Mouse (Mus musculus) limb, embryonic 13.5 days (tissue): Measurements from ENCODE around the gene Vwa3b. TPM values are rescaled to one million over a fixed set of nuclear protein-coding genes. Genes with fewer than 3 reads are reported as not detected.

Experiments used
- ATAC-seq: fragments of 200-750 bp; cut with Nextera tagmentation; 2 replicates; pipeline ENCODE4 v1.8.0; 2017; ENCODE audit warnings: low read depth, moderate number of reproducible peaks, moderate TSS enrichment; ENCODE audit not compliant: low FRiP score
- H3K27ac ChIP-seq: fragments of 300-500 bp; sonication (generic); 2 replicates; pipeline ENCODE4 v1.5.1; 2015; ENCODE audit warnings: inconsistent platforms, mild to moderate bottlenecking, moderate library complexity
- H3K27me3 ChIP-seq: fragments of 300-500 bp; sonication (generic); 2 replicates; pipeline ENCODE4 v1.6.1; 2015; ENCODE audit warnings: mild to moderate bottlenecking, inconsistent platforms
- H3K36me3 ChIP-seq: fragments of 300-500 bp; sonication (generic); 2 replicates; pipeline ENCODE4 v1.6.1; 2015; ENCODE audit warnings: inconsistent platforms, mild to moderate bottlenecking, moderate library complexity
- H3K4me1 ChIP-seq: fragments of 300-500 bp; sonication (generic); 2 replicates; pipeline ENCODE4 v1.6.1; 2015; ENCODE audit warnings: inconsistent platforms
- H3K4me2 ChIP-seq: fragments of 300-500 bp; sonication (generic); replicated peaks from 2 replicates; pipeline ENCODE4 v1.6.1; 2015; ENCODE audit warnings: inconsistent platforms, mild to moderate bottlenecking, moderate library complexity
- H3K4me3 ChIP-seq: fragments of 300-500 bp; sonication (generic); 2 replicates; pipeline ENCODE4 v1.5.1; 2015; ENCODE audit warnings: moderate library complexity, mild to moderate bottlenecking, inconsistent platforms
- H3K9ac ChIP-seq: fragments of 300-500 bp; sonication (generic); 2 replicates; pipeline ENCODE4 v1.6.1; 2015; ENCODE audit warnings: mild to moderate bottlenecking, inconsistent platforms
- H3K9me3 ChIP-seq: fragments of 300-500 bp; sonication (generic); 2 replicates; pipeline ENCODE4 v1.6.1; 2016; ENCODE audit warnings: inconsistent platforms
- WGBS: fragments of 180-500 bp; shearing (Covaris S2); methylation state at CpG from one replicate; pipeline ENCODE4 v1.1.7; 2015; 5-methylcytosine and 5-hydroxymethylcytosine counted together
- polyA plus RNA-seq: library from polyadenylated mRNA; unstranded; fragments of >200 nt; fragmentation: Nextera tagmentation; extraction: Ambion mirVana; gene quantifications from 2 replicates; pipeline ENCODE4 v1.2.1, GENCODE M21; 2015

The Vwa3b gene
- polyA plus RNA-seq, 1 experiment from 2014 or later = 1.9 TPM

- Histone ChIP-seq H3K4me3 (no peak overlapping the region), H3K9me3 (peaks cover 6% of the 10 kb centered on the region; the same call in 1 of the 2 replicates), H3K4me2 (no peak overlapping the region), H3K27me3 (no peaks in the 10 kb centered on the region), H3K36me3 (no peaks in the 10 kb centered on the region), H3K9ac (no peak overlapping the region), H3K4me1 (peaks cover 5% of the 10 kb centered on the region), H3K27ac (no peak overlapping the region)
- ATAC-seq = no peak
- WGBS = 88% methylated on average over 8 of the region's 8 CpGs
These were observed 16.4 kb downstream of the Vwa3b start for GRCm38 (mm10) chr1:37042769-37043168.

GRCm38 (mm10) chr1:37043196-37043595 lies 16.8 kb downstream of the Vwa3b start:
- Histone ChIP-seq H3K9ac (no peak overlapping the region), H3K9me3 (peaks cover 9% of the 10 kb centered on the region; the same call in 1 of the 2 replicates), H3K4me2 (no peak overlapping the region), H3K27ac (no peak overlapping the region), H3K4me3 (no peak overlapping the region), H3K36me3 (no peaks in the 10 kb centered on the region), H3K4me1 (peaks cover 5% of the 10 kb centered on the region), H3K27me3 (no peaks in the 10 kb centered on the region)
- WGBS = 95% methylated on average over 3 of the region's 3 CpGs
- no peak for ATAC-seq

- WGBS = 16% methylated on average over 5 of the region's 5 CpGs
- peak; percentile 66 for ATAC-seq
- H3K27ac ChIP-seq = no peak overlapping the region
- H3K36me3 ChIP-seq = no peaks in the 10 kb centered on the region
- H3K4me1 ChIP-seq = peaks cover 5% of the 10 kb centered on the region
- H3K4me2 ChIP-seq = no peak overlapping the region
- H3K9ac ChIP-seq = no peak overlapping the region
- no peak overlapping the region for H3K4me3 ChIP-seq
- H3K27me3 ChIP-seq = no peaks in the 10 kb centered on the region
- H3K9me3 ChIP-seq = peaks cover 9% of the 10 kb centered on the region; the same call in 1 of the 2 replicates
These were observed 19.1 kb downstream of the Vwa3b start for GRCm38 (mm10) chr1:37045472-37045871.

GRCm38 (mm10) chr1:37049159-37049558 lies 22.8 kb downstream of the Vwa3b start:
- no peaks in the 10 kb centered on the region for H3K36me3 ChIP-seq
- no peak overlapping the region for H3K4me2 ChIP-seq
- H3K4me3 ChIP-seq = no peak overlapping the region
- no peak overlapping the region for H3K27ac ChIP-seq
- H3K9ac ChIP-seq = no peak overlapping the region
- no peaks in the 10 kb centered on the region for H3K27me3 ChIP-seq
- no peak for ATAC-seq
- peaks cover 5% of the 10 kb centered on the region for H3K4me1 ChIP-seq
- 24% methylated on average over 4 of the region's 4 CpGs for WGBS
- peaks cover 9% of the 10 kb centered on the region; the same call in 1 of the 2 replicates for H3K9me3 ChIP-seq

- no peaks in the 10 kb centered on the region for H3K9me3 ChIP-seq
- H3K4me3 ChIP-seq = no peak overlapping the region
- no peak for ATAC-seq
- H3K4me2 ChIP-seq = no peak overlapping the region
- no peaks in the 10 kb centered on the region for H3K4me1 ChIP-seq
- no peak overlapping the region for H3K27ac ChIP-seq
- 69% methylated on average over 4 of the region's 4 CpGs for WGBS
- H3K9ac ChIP-seq = no peak overlapping the region
- no peaks in the 10 kb centered on the region for H3K27me3 ChIP-seq
- no peaks in the 10 kb centered on the region for H3K36me3 ChIP-seq
These were observed 27.3 kb downstream of the Vwa3b start for GRCm38 (mm10) chr1:37053691-37054090.

GRCm38 (mm10) chr1:37056831-37057561 lies 30.6 kb downstream of the Vwa3b start:
- Histone ChIP-seq H3K9me3 (no peaks in the 10 kb centered on the region), H3K4me2 (no peak overlapping the region), H3K27ac (no peak overlapping the region), H3K27me3 (no peaks in the 10 kb centered on the region), H3K36me3 (no peaks in the 10 kb centered on the region), H3K9ac (no peak overlapping the region), H3K4me3 (no peak overlapping the region), H3K4me1 (0 out of 2 replicates have a peak, but pooled peaks cover 1% of the 10 kb centered on the region)
- no peak for ATAC-seq
- WGBS = 71% methylated on average over 6 of the region's 6 CpGs

- 74% methylated on average over 5 of the region's 5 CpGs for WGBS
- H3K4me3 ChIP-seq = no peak overlapping the region
- ATAC-seq = no peak
These were observed 34.5 kb downstream of the Vwa3b start for GRCm38 (mm10) chr1:37060856-37061255.

GRCm38 (mm10) chr1:37063053-37063452 lies 36.7 kb downstream of the Vwa3b start:
- no peak for ATAC-seq
- H3K36me3 ChIP-seq = no peaks in the 10 kb centered on the region
- no peaks in the 10 kb centered on the region for H3K9me3 ChIP-seq
- no peak overlapping the region for H3K4me3 ChIP-seq
- no peak overlapping the region for H3K4me2 ChIP-seq
- H3K4me1 ChIP-seq = peaks cover 16% of the 10 kb centered on the region
- WGBS = 77% methylated on average over 5 of the region's 5 CpGs
- no peaks in the 10 kb centered on the region for H3K27me3 ChIP-seq
- H3K27ac ChIP-seq = no peak overlapping the region
- H3K9ac ChIP-seq = no peak overlapping the region

More at GRCm38 (mm10) chr1:37060856-37061255, 34.5 kb downstream of the Vwa3b start:
- Histone ChIP-seq H3K27ac (no peak overlapping the region), H3K36me3 (no peaks in the 10 kb centered on the region), H3K9me3 (no peaks in the 10 kb centered on the region), H3K4me1 (peaks cover 16% of the 10 kb centered on the region), H3K27me3 (no peaks in the 10 kb centered on the region), H3K9ac (no peak overlapping the region), H3K4me2 (no peak overlapping the region)

- no peaks in the 10 kb centered on the region for H3K27me3 ChIP-seq
- H3K36me3 ChIP-seq = no peaks in the 10 kb centered on the region
- H3K4me2 ChIP-seq = no peak overlapping the region
- H3K9me3 ChIP-seq = no peaks in the 10 kb centered on the region
- H3K4me3 ChIP-seq = no peak overlapping the region
- 60% methylated on average over 4 of the region's 4 CpGs for WGBS
- H3K27ac ChIP-seq = no peak overlapping the region
- peaks cover 16% of the 10 kb centered on the region for H3K4me1 ChIP-seq
- H3K9ac ChIP-seq = no peak overlapping the region
- no peak for ATAC-seq
These were observed 37.4 kb downstream of the Vwa3b start for GRCm38 (mm10) chr1:37063841-37064240.

GRCm38 (mm10) chr1:37065658-37066412 lies 39.4 kb downstream of the Vwa3b start:
- Histone ChIP-seq H3K27ac (no peak overlapping the region), H3K9me3 (no peaks in the 10 kb centered on the region), H3K4me2 (no peak overlapping the region), H3K36me3 (no peaks in the 10 kb centered on the region), H3K27me3 (no peaks in the 10 kb centered on the region), H3K4me1 (peaks cover 16% of the 10 kb centered on the region), H3K9ac (no peak overlapping the region), H3K4me3 (no peak overlapping the region)
- no peak for ATAC-seq
- 87% methylated on average over 11 of the region's 11 CpGs for WGBS

- Histone ChIP-seq H3K4me1 (0 out of 2 replicates have a peak, but pooled peaks cover 4% of the 10 kb centered on the region), H3K4me2 (no peak overlapping the region), H3K27me3 (no peaks in the 10 kb centered on the region), H3K4me3 (no peak overlapping the region), H3K9me3 (no peaks in the 10 kb centered on the region), H3K36me3 (no peaks in the 10 kb centered on the region), H3K27ac (no peak overlapping the region), H3K9ac (no peak overlapping the region)
- no peak for ATAC-seq
- 93% methylated on average over 7 of the region's 7 CpGs for WGBS
These were observed 49.4 kb downstream of the Vwa3b start for GRCm38 (mm10) chr1:37075759-37076158.

- Histone ChIP-seq H3K4me3 (no peak overlapping the region), H3K9me3 (no peaks in the 10 kb centered on the region), H3K9ac (no peak overlapping the region), H3K27ac (no peak overlapping the region), H3K4me1 (0 out of 2 replicates have a peak, but pooled peaks cover 4% of the 10 kb centered on the region), H3K4me2 (no peak overlapping the region), H3K36me3 (no peaks in the 10 kb centered on the region), H3K27me3 (no peaks in the 10 kb centered on the region)
- ATAC-seq = no peak
- 79% methylated on average over 9 of the region's 9 CpGs for WGBS
These were observed 50.9 kb downstream of the Vwa3b start for GRCm38 (mm10) chr1:37077266-37077665.
